Mouse (Mus musculus): ENCODE measurements around the gene Ptpn11.
"Not testable (repeated sequence)": the region's sequence is repeated elsewhere in the genome, so short reads cannot be mapped to it uniquely, and the experiment has no call there.

Ptpn11 gene

GRCm38 (mm10) chr5:121215380-121216125 is 24.4 kb upstream of the Ptpn11 start:
- DNase-seq (ENCODE audit: low read depth, low spot score) = no peak

- no peak for DNase-seq (ENCODE audit: low read depth, low spot score)
Observed at GRCm38 (mm10) chr5:121214707-121215106, 23.5 kb upstream of the Ptpn11 start.

- DNase-seq (ENCODE audit: low read depth, low spot score) = no peak
Observed at GRCm38 (mm10) chr5:121212108-121212507, 20.9 kb upstream of the Ptpn11 start.

GRCm38 (mm10) chr5:121210601-121210924 is 19.4 kb upstream of the Ptpn11 start:
- no peak for DNase-seq (ENCODE audit: low read depth, low spot score)

GRCm38 (mm10) chr5:121209755-121210600 is 18.8 kb upstream of the Ptpn11 start:
- DNase-seq (ENCODE audit: low read depth, low spot score) = no peak

GRCm38 (mm10) chr5:121206984-121207383 is 15.8 kb upstream of the Ptpn11 start:
- DNase-seq (ENCODE audit: low read depth, low spot score) = no peak

GRCm38 (mm10) chr5:121206540-121206939 is 15.3 kb upstream of the Ptpn11 start:
- DNase-seq (ENCODE audit: low read depth, low spot score) = no peak

GRCm38 (mm10) chr5:121205537-121206130 is 14.4 kb upstream of the Ptpn11 start:
- DNase-seq (ENCODE audit: low read depth, low spot score) = not testable (repeated sequence)

GRCm38 (mm10) chr5:121204132-121205089 is 13.2 kb upstream of the Ptpn11 start, which contains the start of gene Rpl6:
Gene Rpl6 (plus strand): TSS chr5:121204481.
- peak; percentile 80 for DNase-seq (ENCODE audit: low read depth, low spot score)

- no peak for DNase-seq (ENCODE audit: low read depth, low spot score)
Observed at GRCm38 (mm10) chr5:121202467-121202866, 11.3 kb upstream of the Ptpn11 start.

- no peak for DNase-seq (ENCODE audit: low read depth, low spot score)
Observed at GRCm38 (mm10) chr5:121201739-121202138, 10.5 kb upstream of the Ptpn11 start.

- DNase-seq (ENCODE audit: low read depth, low spot score) = no peak
Observed at GRCm38 (mm10) chr5:121198376-121198775, 7.2 kb upstream of the Ptpn11 start.

- no peak for DNase-seq (ENCODE audit: low read depth, low spot score)
Observed at GRCm38 (mm10) chr5:121197337-121197736, 6.1 kb upstream of the Ptpn11 start.

- no peak for DNase-seq (ENCODE audit: low read depth, low spot score)
Observed at GRCm38 (mm10) chr5:121196764-121197163, 5.6 kb upstream of the Ptpn11 start.

- no peak for DNase-seq (ENCODE audit: low read depth, low spot score)
Observed at GRCm38 (mm10) chr5:121194173-121194572, 3.0 kb upstream of the Ptpn11 start.

- DNase-seq (ENCODE audit: low read depth, low spot score) = no peak
Observed at GRCm38 (mm10) chr5:121191584-121191906, 348 bp upstream of the Ptpn11 start.

- DNase-seq (ENCODE audit: low read depth, low spot score) = no peak
Observed at GRCm38 (mm10) chr5:121190210-121190835, 874 bp downstream of the Ptpn11 start.

- no peak for DNase-seq (ENCODE audit: low read depth, low spot score)
Observed at GRCm38 (mm10) chr5:121189182-121189581, 2.0 kb downstream of the Ptpn11 start.

GRCm38 (mm10) chr5:121188265-121188664 is 2.9 kb downstream of the Ptpn11 start:
- DNase-seq (ENCODE audit: low read depth, low spot score) = no peak

- DNase-seq (ENCODE audit: low read depth, low spot score) = no peak
Observed at GRCm38 (mm10) chr5:121187580-121188001, 3.6 kb downstream of the Ptpn11 start.

Data from brain, embryonic 18.5 days (tissue).